Mouse (Mus musculus): ENCODE measurements around the gene Mgat5b. TPM values are rescaled to one million over a fixed set of nuclear protein-coding genes. Genes with fewer than 3 reads are reported as not detected.

Gene Mgat5b
- polyA plus RNA-seq, 1 experiment from 2014 or later: 0.27 TPM

- no peak overlapping the region for H3K4me3 ChIP-seq (ENCODE audit: low read depth, low read length)
- H3K4me1 ChIP-seq (replicated peaks; ENCODE audit: control insufficient read depth, insufficient read depth, low read length): no peaks in the 10 kb centered on the region
- H3K36me3 ChIP-seq (ENCODE audit: control insufficient read depth, insufficient read depth, low read length): no peaks in the 10 kb centered on the region
- no peak overlapping the region for H3K4me2 ChIP-seq
- no peaks in the 10 kb centered on the region; the same call in 1 of the 2 replicates for H3K27me3 ChIP-seq (replicated peaks; ENCODE audit: control insufficient read depth, insufficient read depth, low read length)
- ATAC-seq (replicated peaks; ENCODE audit: low FRiP score) (no peak), DNase-seq (ENCODE audit: low spot score) (no peak)
- WGBS: 74% methylated on average over 23 of the region's 23 CpGs
- no peak overlapping the region for H3K27ac ChIP-seq (ENCODE audit: low read depth, low read length)
- no peaks in the 10 kb centered on the region for H3K9me3 ChIP-seq (ENCODE audit: control insufficient read depth, low read length)
- H3K9ac ChIP-seq (ENCODE audit: low read depth, low read length): no peak overlapping the region
Measured at GRCm38 (mm10) chr11:116954231-116955118, 35.8 kb downstream of the Mgat5b start.

GRCm38 (mm10) chr11:116958601-116959000 lies 39.9 kb downstream of the Mgat5b start:
- no peak overlapping the region for H3K4me3 ChIP-seq (ENCODE audit: low read depth, low read length)
- DNase-seq (ENCODE audit: low spot score) (no peak), ATAC-seq (replicated peaks; ENCODE audit: low FRiP score) (no peak)
- no peaks in the 10 kb centered on the region for H3K4me1 ChIP-seq (replicated peaks; ENCODE audit: control insufficient read depth, insufficient read depth, low read length)
- no peak overlapping the region for H3K27ac ChIP-seq (ENCODE audit: low read depth, low read length)
- no peaks in the 10 kb centered on the region for H3K9me3 ChIP-seq (ENCODE audit: control insufficient read depth, low read length)
- no peak overlapping the region for H3K9ac ChIP-seq (ENCODE audit: low read depth, low read length)
- no peak overlapping the region for H3K4me2 ChIP-seq
- 51% methylated on average over 5 of the region's 5 CpGs for WGBS
- H3K36me3 ChIP-seq (ENCODE audit: control insufficient read depth, insufficient read depth, low read length): no peaks in the 10 kb centered on the region
- H3K27me3 ChIP-seq (replicated peaks; ENCODE audit: control insufficient read depth, insufficient read depth, low read length): no peaks in the 10 kb centered on the region

GRCm38 (mm10) chr11:116965061-116965460 lies 46.4 kb downstream of the Mgat5b start:
- 65% methylated on average over 7 of the region's 7 CpGs for WGBS
- DNase-seq (ENCODE audit: low spot score): no peak

GRCm38 (mm10) chr11:116965961-116966360 lies 47.3 kb downstream of the Mgat5b start:
- Histone ChIP-seq H3K9me3 (ENCODE audit: control insufficient read depth, low read length) (no peaks in the 10 kb centered on the region), H3K4me1 (replicated peaks; ENCODE audit: control insufficient read depth, insufficient read depth, low read length) (no peaks in the 10 kb centered on the region), H3K27ac (ENCODE audit: low read depth, low read length) (no peak overlapping the region), H3K4me3 (ENCODE audit: low read depth, low read length) (no peak overlapping the region), H3K9ac (ENCODE audit: low read depth, low read length) (no peak overlapping the region), H3K4me2 (no peak overlapping the region), H3K27me3 (replicated peaks; ENCODE audit: control insufficient read depth, insufficient read depth, low read length) (no peaks in the 10 kb centered on the region), H3K36me3 (ENCODE audit: control insufficient read depth, insufficient read depth, low read length) (no peaks in the 10 kb centered on the region)
- WGBS: 70% methylated on average over 2 of the region's 2 CpGs
- DNase-seq (ENCODE audit: low spot score): no peak
- ATAC-seq (replicated peaks; ENCODE audit: low FRiP score): no peak

More at GRCm38 (mm10) chr11:116965061-116965460, 46.4 kb downstream of the Mgat5b start:
- Histone ChIP-seq H3K27me3 (replicated peaks; ENCODE audit: control insufficient read depth, insufficient read depth, low read length) (no peaks in the 10 kb centered on the region), H3K4me1 (replicated peaks; ENCODE audit: control insufficient read depth, insufficient read depth, low read length) (no peaks in the 10 kb centered on the region), H3K9ac (ENCODE audit: low read depth, low read length) (no peak overlapping the region), H3K27ac (ENCODE audit: low read depth, low read length) (no peak overlapping the region), H3K9me3 (ENCODE audit: control insufficient read depth, low read length) (no peaks in the 10 kb centered on the region), H3K36me3 (ENCODE audit: control insufficient read depth, insufficient read depth, low read length) (no peaks in the 10 kb centered on the region), H3K4me2 (no peak overlapping the region), H3K4me3 (ENCODE audit: low read depth, low read length) (no peak overlapping the region)
- no peak for ATAC-seq (replicated peaks; ENCODE audit: low FRiP score)

- DNase-seq (ENCODE audit: low spot score) (no peak), ATAC-seq (replicated peaks; ENCODE audit: low FRiP score) (no peak)
- no peak overlapping the region for H3K9ac ChIP-seq (ENCODE audit: low read depth, low read length)
- H3K9me3 ChIP-seq (ENCODE audit: control insufficient read depth, low read length): no peaks in the 10 kb centered on the region
- H3K4me3 ChIP-seq (ENCODE audit: low read depth, low read length): no peak overlapping the region
- no peaks in the 10 kb centered on the region for H3K27me3 ChIP-seq (replicated peaks; ENCODE audit: control insufficient read depth, insufficient read depth, low read length)
- H3K36me3 ChIP-seq (ENCODE audit: control insufficient read depth, insufficient read depth, low read length): no peaks in the 10 kb centered on the region
- 71% methylated on average over 9 of the region's 9 CpGs for WGBS
- no peaks in the 10 kb centered on the region for H3K4me1 ChIP-seq (replicated peaks; ENCODE audit: control insufficient read depth, insufficient read depth, low read length)
- no peak overlapping the region for H3K4me2 ChIP-seq
- H3K27ac ChIP-seq (ENCODE audit: low read depth, low read length): no peak overlapping the region
Measured at GRCm38 (mm10) chr11:116968586-116968985, 49.9 kb downstream of the Mgat5b start.

- no peaks in the 10 kb centered on the region for H3K27me3 ChIP-seq (replicated peaks; ENCODE audit: control insufficient read depth, insufficient read depth, low read length)
- no peak overlapping the region for H3K4me2 ChIP-seq
- DNase-seq (ENCODE audit: low spot score) (no peak), ATAC-seq (replicated peaks; ENCODE audit: low FRiP score) (no peak)
- H3K9me3 ChIP-seq (ENCODE audit: control insufficient read depth, low read length): no peaks in the 10 kb centered on the region
- no peak overlapping the region for H3K4me3 ChIP-seq (ENCODE audit: low read depth, low read length)
- H3K36me3 ChIP-seq (ENCODE audit: control insufficient read depth, insufficient read depth, low read length): no peaks in the 10 kb centered on the region
- no peak overlapping the region for H3K9ac ChIP-seq (ENCODE audit: low read depth, low read length)
- no peaks in the 10 kb centered on the region for H3K4me1 ChIP-seq (replicated peaks; ENCODE audit: control insufficient read depth, insufficient read depth, low read length)
- H3K27ac ChIP-seq (ENCODE audit: low read depth, low read length): no peak overlapping the region
- 66% methylated on average over 11 of the region's 11 CpGs for WGBS
Measured at GRCm38 (mm10) chr11:116969498-116969897, 50.8 kb downstream of the Mgat5b start.

- H3K4me2 ChIP-seq: no peak overlapping the region
- DNase-seq (ENCODE audit: low spot score) (no peak), ATAC-seq (replicated peaks; ENCODE audit: low FRiP score) (no peak)
- H3K9me3 ChIP-seq (ENCODE audit: control insufficient read depth, low read length): no peaks in the 10 kb centered on the region
- H3K9ac ChIP-seq (ENCODE audit: low read depth, low read length): no peak overlapping the region
- 77% methylated on average over 4 of the region's 4 CpGs for whole genome bisulfite sequencing
- no peaks in the 10 kb centered on the region for H3K27me3 ChIP-seq (replicated peaks; ENCODE audit: control insufficient read depth, insufficient read depth, low read length)
- no peaks in the 10 kb centered on the region for H3K4me1 ChIP-seq (replicated peaks; ENCODE audit: control insufficient read depth, insufficient read depth, low read length)
- no peak overlapping the region for H3K4me3 ChIP-seq (ENCODE audit: low read depth, low read length)
- H3K36me3 ChIP-seq (ENCODE audit: control insufficient read depth, insufficient read depth, low read length): no peaks in the 10 kb centered on the region
- no peak overlapping the region for H3K27ac ChIP-seq (ENCODE audit: low read depth, low read length)
Measured at GRCm38 (mm10) chr11:116970847-116971246, 52.2 kb downstream of the Mgat5b start.

GRCm38 (mm10) chr11:116972828-116973227 lies 54.2 kb downstream of the Mgat5b start:
- Histone ChIP-seq H3K4me3 (ENCODE audit: low read depth, low read length) (no peak overlapping the region), H3K4me2 (no peak overlapping the region), H3K9me3 (ENCODE audit: control insufficient read depth, low read length) (no peaks in the 10 kb centered on the region), H3K27me3 (replicated peaks; ENCODE audit: control insufficient read depth, insufficient read depth, low read length) (no peaks in the 10 kb centered on the region), H3K36me3 (ENCODE audit: control insufficient read depth, insufficient read depth, low read length) (no peaks in the 10 kb centered on the region), H3K9ac (ENCODE audit: low read depth, low read length) (no peak overlapping the region), H3K4me1 (replicated peaks; ENCODE audit: control insufficient read depth, insufficient read depth, low read length) (no peaks in the 10 kb centered on the region), H3K27ac (ENCODE audit: low read depth, low read length) (no peak overlapping the region)
- ATAC-seq (replicated peaks; ENCODE audit: low FRiP score): no peak
- 53% methylated on average over 4 of the region's 4 CpGs for WGBS
- DNase-seq (ENCODE audit: low spot score): no peak

GRCm38 (mm10) chr11:116973508-116973907 lies 54.8 kb downstream of the Mgat5b start:
- H3K4me1 ChIP-seq (replicated peaks; ENCODE audit: control insufficient read depth, insufficient read depth, low read length): no peaks in the 10 kb centered on the region
- H3K9ac ChIP-seq (ENCODE audit: low read depth, low read length): no peak overlapping the region
- H3K4me2 ChIP-seq: no peak overlapping the region
- no peaks in the 10 kb centered on the region for H3K9me3 ChIP-seq (ENCODE audit: control insufficient read depth, low read length)
- no peaks in the 10 kb centered on the region for H3K27me3 ChIP-seq (replicated peaks; ENCODE audit: control insufficient read depth, insufficient read depth, low read length)
- H3K36me3 ChIP-seq (ENCODE audit: control insufficient read depth, insufficient read depth, low read length): no peaks in the 10 kb centered on the region
- no peak overlapping the region for H3K4me3 ChIP-seq (ENCODE audit: low read depth, low read length)
- DNase-seq (ENCODE audit: low spot score): no peak
- WGBS: 89% methylated on average over 9 of the region's 9 CpGs
- ATAC-seq (replicated peaks; ENCODE audit: low FRiP score): no peak
- H3K27ac ChIP-seq (ENCODE audit: low read depth, low read length): no peak overlapping the region

Measured in liver, embryonic 11.5 days (tissue).